Mouse (Mus musculus): ENCODE results near the gene Ubald2. TPM values are rescaled to one million over a fixed set of nuclear protein-coding genes. Genes with fewer than 3 reads are reported as not detected.

Ubald2 gene
- polyA plus RNA-seq, 1 experiment from 2014 or later, result 41.7 TPM

- ATAC-seq (ENCODE audit: borderline replicate concordance, extremely low read depth, low FRiP score, low TSS enrichment), result no peak
- Histone ChIP-seq H3K9me3 (no peaks in the 10 kb centered on the region), H3K36me3 (peaks cover 95% of the 10 kb centered on the region), H3K9ac (no peak overlapping the region), H3K4me2 (no peak overlapping the region), H3K27me3 (no peaks in the 10 kb centered on the region), H3K4me3 (no peak overlapping the region), H3K27ac (no peak overlapping the region), H3K4me1 (no peaks in the 10 kb centered on the region)
- 91% methylated on average over 15 of the region's 15 CpGs for WGBS
Observed at GRCm38 (mm10) chr11:116477160-116477759, 43.4 kb downstream of the Ubald2 start.

- ATAC-seq (ENCODE audit: borderline replicate concordance, extremely low read depth, low FRiP score, low TSS enrichment), result no peak
- WGBS, result 80% methylated on average over 7 of the region's 7 CpGs
- Histone ChIP-seq H3K36me3 (peaks cover 91% of the 10 kb centered on the region), H3K27me3 (no peaks in the 10 kb centered on the region), H3K4me3 (no peak overlapping the region), H3K9ac (no peak overlapping the region), H3K4me2 (no peak overlapping the region), H3K9me3 (no peaks in the 10 kb centered on the region), H3K27ac (no peak overlapping the region), H3K4me1 (no peaks in the 10 kb centered on the region)
Observed at GRCm38 (mm10) chr11:116478978-116479377, 45.1 kb downstream of the Ubald2 start.

GRCm38 (mm10) chr11:116479832-116480231, 45.9 kb downstream of the Ubald2 start:
- WGBS, result 35% methylated on average over 8 of the region's 8 CpGs
- Histone ChIP-seq H3K9ac (no peak overlapping the region), H3K27me3 (no peaks in the 10 kb centered on the region), H3K4me1 (no peaks in the 10 kb centered on the region), H3K9me3 (no peaks in the 10 kb centered on the region), H3K36me3 (peaks cover 91% of the 10 kb centered on the region), H3K27ac (no peak overlapping the region), H3K4me3 (no peak overlapping the region), H3K4me2 (no peak overlapping the region)
- no peak for ATAC-seq (ENCODE audit: borderline replicate concordance, extremely low read depth, low FRiP score, low TSS enrichment)

GRCm38 (mm10) chr11:116480975-116481374, 47.1 kb downstream of the Ubald2 start:
- no peaks in the 10 kb centered on the region for H3K27me3 ChIP-seq

GRCm38 (mm10) chr11:116481776-116482175, 47.9 kb downstream of the Ubald2 start:
- H3K27me3 ChIP-seq, result no peaks in the 10 kb centered on the region
- H3K9ac ChIP-seq, result no peak overlapping the region
- no peaks in the 10 kb centered on the region for H3K4me1 ChIP-seq
- WGBS, result 83% methylated on average over 7 of the region's 7 CpGs
- H3K4me3 ChIP-seq, result no peak overlapping the region
- ATAC-seq (ENCODE audit: borderline replicate concordance, extremely low read depth, low FRiP score, low TSS enrichment), result no peak
- peaks cover 91% of the 10 kb centered on the region for H3K36me3 ChIP-seq
- no peak overlapping the region for H3K4me2 ChIP-seq
- no peaks in the 10 kb centered on the region for H3K9me3 ChIP-seq
- H3K27ac ChIP-seq, result no peak overlapping the region

More at GRCm38 (mm10) chr11:116480975-116481374, 47.1 kb downstream of the Ubald2 start:
- Histone ChIP-seq H3K27ac (no peak overlapping the region), H3K4me2 (no peak overlapping the region), H3K9ac (no peak overlapping the region), H3K4me3 (no peak overlapping the region), H3K36me3 (peaks cover 91% of the 10 kb centered on the region), H3K9me3 (no peaks in the 10 kb centered on the region), H3K4me1 (no peaks in the 10 kb centered on the region)
- 93% methylated on average over 8 of the region's 8 CpGs for WGBS
- ATAC-seq (ENCODE audit: borderline replicate concordance, extremely low read depth, low FRiP score, low TSS enrichment), result no peak

GRCm38 (mm10) chr11:116484261-116484660, 50.4 kb downstream of the Ubald2 start:
- no peak overlapping the region for H3K4me3 ChIP-seq
- H3K9ac ChIP-seq, result no peak overlapping the region
- H3K27ac ChIP-seq, result no peak overlapping the region
- H3K36me3 ChIP-seq, result peaks cover 82% of the 10 kb centered on the region
- H3K4me2 ChIP-seq, result no peak overlapping the region
- H3K9me3 ChIP-seq, result no peaks in the 10 kb centered on the region; the same call in 1 of the 2 replicates
- H3K4me1 ChIP-seq, result peaks cover 8% of the 10 kb centered on the region
- no peak for ATAC-seq (ENCODE audit: borderline replicate concordance, extremely low read depth, low FRiP score, low TSS enrichment)
- no peaks in the 10 kb centered on the region for H3K27me3 ChIP-seq
- 83% methylated on average over 8 of the region's 8 CpGs for WGBS

- no peak overlapping the region for H3K9ac ChIP-seq
- H3K4me2 ChIP-seq, result no peak overlapping the region
- H3K4me1 ChIP-seq, result peaks cover 13% of the 10 kb centered on the region
- H3K4me3 ChIP-seq, result no peak overlapping the region
- peaks cover 46% of the 10 kb centered on the region for H3K36me3 ChIP-seq
- ATAC-seq (ENCODE audit: borderline replicate concordance, extremely low read depth, low FRiP score, low TSS enrichment), result no peak
- H3K9me3 ChIP-seq, result no peaks in the 10 kb centered on the region; the same call in 1 of the 2 replicates
- no peak overlapping the region for H3K27ac ChIP-seq
- no peaks in the 10 kb centered on the region for H3K27me3 ChIP-seq
Observed at GRCm38 (mm10) chr11:116488207-116488606, 54.3 kb downstream of the Ubald2 start.

Other genes with a start within 250 kb of the Ubald2 start
- 77.5 and 78.3 TPM in 2 replicates for gene Ten1, start 235.2 kb upstream of the Ubald2 start, polyA plus RNA-seq (2015; fragmentation: Nextera tagmentation; extraction: Ambion mirVana)
- 19.6 and 21.2 TPM in 2 replicates for gene Acox1, start 235.0 kb upstream of the Ubald2 start, polyA plus RNA-seq (2015; fragmentation: Nextera tagmentation; extraction: Ambion mirVana)
- 5.8 and 6.4 TPM in 2 replicates for gene Evpl, start 196.0 kb upstream of the Ubald2 start, polyA plus RNA-seq (2015; fragmentation: Nextera tagmentation; extraction: Ambion mirVana)
- 89.8 and 95.4 TPM in 2 replicates for gene Srp68, start 159.9 kb upstream of the Ubald2 start, polyA plus RNA-seq (2015; fragmentation: Nextera tagmentation; extraction: Ambion mirVana)
- 0.07 and 0.24 TPM in 2 replicates for gene Galr2, start 153.2 kb upstream of the Ubald2 start, polyA plus RNA-seq (2015; fragmentation: Nextera tagmentation; extraction: Ambion mirVana)
- 58.4 and 63.5 TPM in 2 replicates for gene Exoc7, start 126.9 kb upstream of the Ubald2 start, polyA plus RNA-seq (2015; fragmentation: Nextera tagmentation; extraction: Ambion mirVana)
- gene Foxj1, start 98.7 kb upstream of the Ubald2 start, polyA plus RNA-seq (2015; fragmentation: Nextera tagmentation; extraction: Ambion mirVana), result 21.1 and 21.2 TPM in 2 replicates
- 11.1 and 11.4 TPM in 2 replicates for gene Rnf157, start 21.1 kb upstream of the Ubald2 start, polyA plus RNA-seq (2015; fragmentation: Nextera tagmentation; extraction: Ambion mirVana)
- 0.08 TPM in 1 of 2 replicates, not detected in the other for gene Qrich2, start 32.1 kb downstream of the Ubald2 start, polyA plus RNA-seq (2015; fragmentation: Nextera tagmentation; extraction: Ambion mirVana)
- 180 and 187 TPM in 2 replicates for gene Prpsap1, start 60.1 kb downstream of the Ubald2 start, polyA plus RNA-seq (2015; fragmentation: Nextera tagmentation; extraction: Ambion mirVana)
- 6.2 and 6.9 TPM in 2 replicates for gene Sphk1, start 96.8 kb downstream of the Ubald2 start, polyA plus RNA-seq (2015; fragmentation: Nextera tagmentation; extraction: Ambion mirVana)
- gene Ube2o, start 147.4 kb downstream of the Ubald2 start, polyA plus RNA-seq (2015; fragmentation: Nextera tagmentation; extraction: Ambion mirVana), result 12.6 and 14.8 TPM in 2 replicates
- not detected in 2 replicates for gene Aanat, start 152.3 kb downstream of the Ubald2 start, polyA plus RNA-seq (2015; fragmentation: Nextera tagmentation; extraction: Ambion mirVana)
- gene Rhbdf2, start 192.9 kb downstream of the Ubald2 start, polyA plus RNA-seq (2015; fragmentation: Nextera tagmentation; extraction: Ambion mirVana), result 12.5 and 13.5 TPM in 2 replicates
- gene Prcd, start 219.4 kb downstream of the Ubald2 start, polyA plus RNA-seq (2015; fragmentation: Nextera tagmentation; extraction: Ambion mirVana), result 1.8 and 3.2 TPM in 2 replicates
- 11.2 and 11.9 TPM in 2 replicates for gene Cygb, start 220.2 kb downstream of the Ubald2 start, polyA plus RNA-seq (2015; fragmentation: Nextera tagmentation; extraction: Ambion mirVana)